Mouse (Mus musculus): ENCODE data around the gene Apoa2. TPM values are rescaled to one million over a fixed set of nuclear protein-coding genes. Genes with fewer than 3 reads are reported as not detected.

Apoa2 gene
- polyA plus RNA-seq, 1 experiment from 2014 or later, result 1.9 TPM

GRCm38 (mm10) chr1:171229750-171230149, 4.9 kb downstream of the Apoa2 start:
- Histone ChIP-seq H3K9ac (ENCODE audit: low read depth, low read length) (no peak overlapping the region), H3K4me2 (ENCODE audit: low read depth, low read length) (no peak overlapping the region), H3K27me3 (replicated peaks; ENCODE audit: control insufficient read depth, insufficient read depth, low read length) (no peaks in the 10 kb centered on the region), H3K36me3 (ENCODE audit: control insufficient read depth, insufficient read depth, low read length) (peaks cover 17% of the 10 kb centered on the region), H3K27ac (replicated peaks; ENCODE audit: low read depth, low read length) (no peak overlapping the region), H3K9me3 (ENCODE audit: control insufficient read depth, low read length) (no peaks in the 10 kb centered on the region), H3K4me3 (ENCODE audit: low read depth, low read length) (no peak overlapping the region), H3K4me1 (ENCODE audit: control insufficient read depth, insufficient read depth, low read length) (no peaks in the 10 kb centered on the region)
- no peak for DNase-seq (ENCODE audit: low spot score)
- 45% methylated on average over 6 of the region's 6 CpGs for WGBS
- ATAC-seq (ENCODE audit: low read depth), result no peak

DNA sequence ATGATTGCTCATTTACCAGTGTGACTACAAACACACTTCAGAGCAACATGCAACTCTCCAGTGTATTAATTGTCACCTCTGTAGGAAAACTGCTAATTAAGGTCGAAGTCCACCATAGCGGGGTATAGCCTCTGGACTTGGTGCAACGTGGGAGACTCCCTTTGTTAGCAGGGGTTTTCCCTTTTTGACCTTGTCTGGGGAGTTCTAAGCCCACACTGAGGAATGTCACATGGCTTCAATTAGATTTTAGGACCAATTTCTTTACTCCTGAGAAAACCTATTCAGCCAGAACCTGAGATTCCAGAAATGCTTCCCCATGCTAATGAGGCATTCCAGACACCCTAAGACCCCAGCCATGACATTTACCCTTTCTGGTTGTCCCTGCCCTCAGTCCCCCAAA, 5.4 kb downstream of the Apoa2 start:
- Histone ChIP-seq H3K9ac (ENCODE audit: low read depth, low read length) (no peak overlapping the region), H3K27me3 (replicated peaks; ENCODE audit: control insufficient read depth, insufficient read depth, low read length) (no peaks in the 10 kb centered on the region), H3K4me2 (ENCODE audit: low read depth, low read length) (no peak overlapping the region), H3K4me3 (ENCODE audit: low read depth, low read length) (no peak overlapping the region), H3K9me3 (ENCODE audit: control insufficient read depth, low read length) (no peaks in the 10 kb centered on the region), H3K4me1 (ENCODE audit: control insufficient read depth, insufficient read depth, low read length) (no peaks in the 10 kb centered on the region), H3K36me3 (ENCODE audit: control insufficient read depth, insufficient read depth, low read length) (peaks cover 21% of the 10 kb centered on the region), H3K27ac (replicated peaks; ENCODE audit: low read depth, low read length) (no peak overlapping the region)
- ATAC-seq (ENCODE audit: low read depth), result no peak
- 46% methylated on average over 3 of the region's 3 CpGs for WGBS
- no peak for DNase-seq (ENCODE audit: low spot score)

DNA sequence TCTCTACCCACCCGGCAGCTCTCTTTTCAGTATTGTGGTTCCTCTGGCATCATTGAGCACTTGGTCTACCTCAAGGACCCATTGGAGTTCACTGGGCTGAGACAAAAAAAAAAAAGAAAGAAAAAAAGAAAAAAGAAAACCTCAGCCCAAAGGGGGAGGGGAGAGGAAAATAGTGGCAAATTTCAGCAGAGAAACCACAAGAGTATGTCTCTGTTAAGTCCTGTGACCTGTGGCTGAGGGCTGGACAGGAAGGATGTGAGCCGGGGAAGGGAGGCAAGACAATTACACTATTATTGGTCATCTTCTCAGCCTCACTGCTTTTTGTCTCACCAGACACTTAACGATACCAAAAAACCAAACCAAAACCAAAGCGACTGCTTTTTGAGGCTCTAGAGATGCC, 7.0 kb downstream of the Apoa2 start:
- DNase-seq (ENCODE audit: low spot score) (no peak), ATAC-seq (ENCODE audit: low read depth) (no peak)
- Histone ChIP-seq H3K9me3 (ENCODE audit: control insufficient read depth, low read length) (no peaks in the 10 kb centered on the region), H3K36me3 (ENCODE audit: control insufficient read depth, insufficient read depth, low read length) (peaks cover 38% of the 10 kb centered on the region), H3K4me1 (ENCODE audit: control insufficient read depth, insufficient read depth, low read length) (no peaks in the 10 kb centered on the region), H3K9ac (ENCODE audit: low read depth, low read length) (no peak overlapping the region), H3K4me3 (ENCODE audit: low read depth, low read length) (no peak overlapping the region), H3K27ac (replicated peaks; ENCODE audit: low read depth, low read length) (no peak overlapping the region), H3K27me3 (replicated peaks; ENCODE audit: control insufficient read depth, insufficient read depth, low read length) (no peaks in the 10 kb centered on the region), H3K4me2 (ENCODE audit: low read depth, low read length) (no peak overlapping the region)
- WGBS, result 57% methylated on average over 4 of the region's 4 CpGs

DNA sequence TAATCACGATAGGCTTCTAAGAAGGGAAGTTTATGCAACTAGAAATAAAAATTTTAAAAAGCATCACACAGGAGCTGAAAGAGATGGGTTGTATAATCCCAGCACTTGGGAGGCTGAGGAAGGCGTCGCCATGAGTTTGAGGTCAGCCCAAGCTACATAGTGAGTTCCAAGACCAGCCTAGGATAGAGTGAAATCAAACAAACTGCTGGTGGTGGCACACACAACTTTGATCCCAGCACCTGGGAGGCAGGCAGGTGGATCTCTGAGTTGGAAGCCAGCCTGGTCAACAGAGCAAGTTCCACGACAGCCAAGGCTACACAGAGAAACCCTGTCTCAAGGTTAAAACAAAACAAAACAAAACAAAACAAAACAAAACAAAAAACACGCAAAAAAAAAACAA, 7.5 kb downstream of the Apoa2 start:
- no peaks in the 10 kb centered on the region for H3K4me1 ChIP-seq (ENCODE audit: control insufficient read depth, insufficient read depth, low read length)
- H3K9me3 ChIP-seq (ENCODE audit: control insufficient read depth, low read length), result no peaks in the 10 kb centered on the region
- no peak overlapping the region for H3K4me3 ChIP-seq (ENCODE audit: low read depth, low read length)
- DNase-seq (ENCODE audit: low spot score) (no peak), ATAC-seq (ENCODE audit: low read depth) (no peak)
- no peak overlapping the region for H3K4me2 ChIP-seq (ENCODE audit: low read depth, low read length)
- no peaks in the 10 kb centered on the region for H3K27me3 ChIP-seq (replicated peaks; ENCODE audit: control insufficient read depth, insufficient read depth, low read length)
- 78% methylated on average over 5 of the region's 5 CpGs for whole genome bisulfite sequencing
- H3K36me3 ChIP-seq (ENCODE audit: control insufficient read depth, insufficient read depth, low read length), result peaks cover 42% of the 10 kb centered on the region
- no peak overlapping the region for H3K27ac ChIP-seq (replicated peaks; ENCODE audit: low read depth, low read length)
- no peak overlapping the region for H3K9ac ChIP-seq (ENCODE audit: low read depth, low read length)

DNA sequence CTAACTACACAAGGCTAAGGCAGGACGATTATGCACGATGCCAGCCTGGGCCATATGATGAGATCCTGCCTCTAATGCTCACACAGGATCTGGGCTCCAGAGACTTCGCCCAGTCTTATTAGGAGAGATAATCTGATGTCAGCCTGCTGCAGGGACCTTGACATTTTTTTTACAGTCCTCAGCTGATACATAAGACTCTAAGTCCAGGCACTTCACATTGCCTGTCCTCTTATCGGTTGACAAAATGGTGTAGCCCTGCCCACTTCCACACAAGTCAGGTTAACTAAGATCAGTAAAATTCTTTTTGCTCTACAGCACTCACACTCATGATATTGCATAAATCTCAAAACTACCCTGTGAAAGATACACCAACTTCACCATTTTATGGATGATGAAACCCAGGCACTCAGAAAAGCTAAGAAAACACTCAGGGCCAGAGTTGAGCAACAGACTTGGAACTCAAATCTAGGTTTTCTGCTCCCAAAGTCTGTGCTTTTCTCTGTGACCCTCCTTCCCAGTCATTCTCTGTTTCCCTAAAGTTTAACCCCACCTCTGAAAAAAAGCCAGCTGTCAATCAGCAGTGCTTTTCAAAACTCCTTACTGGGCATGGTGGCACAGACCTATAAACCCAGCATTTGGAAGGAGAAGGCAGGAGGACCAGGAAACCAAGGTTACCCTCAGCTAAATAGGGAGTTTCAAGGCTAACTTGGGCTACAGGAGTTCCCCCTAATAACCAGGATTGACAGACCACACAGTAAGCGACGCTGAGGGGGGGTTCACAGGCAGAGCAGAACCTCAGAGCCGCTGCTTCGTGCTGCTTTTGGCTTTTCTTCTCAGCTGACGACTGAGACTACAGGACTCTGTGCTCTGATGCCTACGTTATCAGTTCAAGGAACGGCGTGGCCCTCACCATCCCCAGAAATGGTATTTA, 8.2 kb downstream of the Apoa2 start:
- ATAC-seq (ENCODE audit: low read depth) (no peak), DNase-seq (ENCODE audit: low spot score) (no peak)
- WGBS, result 86% methylated on average over 12 of the region's 12 CpGs
- H3K27me3 ChIP-seq (replicated peaks; ENCODE audit: control insufficient read depth, insufficient read depth, low read length), result no peaks in the 10 kb centered on the region
- no peak overlapping the region for H3K4me3 ChIP-seq (ENCODE audit: low read depth, low read length)
- H3K36me3 ChIP-seq (ENCODE audit: control insufficient read depth, insufficient read depth, low read length), result peaks cover 49% of the 10 kb centered on the region
- H3K4me1 ChIP-seq (ENCODE audit: control insufficient read depth, insufficient read depth, low read length), result no peaks in the 10 kb centered on the region
- no peak overlapping the region for H3K27ac ChIP-seq (replicated peaks; ENCODE audit: low read depth, low read length)
- H3K9me3 ChIP-seq (ENCODE audit: control insufficient read depth, low read length), result no peaks in the 10 kb centered on the region
- no peak overlapping the region for H3K4me2 ChIP-seq (ENCODE audit: low read depth, low read length)
- H3K9ac ChIP-seq (ENCODE audit: low read depth, low read length), result no peak overlapping the region

DNA sequence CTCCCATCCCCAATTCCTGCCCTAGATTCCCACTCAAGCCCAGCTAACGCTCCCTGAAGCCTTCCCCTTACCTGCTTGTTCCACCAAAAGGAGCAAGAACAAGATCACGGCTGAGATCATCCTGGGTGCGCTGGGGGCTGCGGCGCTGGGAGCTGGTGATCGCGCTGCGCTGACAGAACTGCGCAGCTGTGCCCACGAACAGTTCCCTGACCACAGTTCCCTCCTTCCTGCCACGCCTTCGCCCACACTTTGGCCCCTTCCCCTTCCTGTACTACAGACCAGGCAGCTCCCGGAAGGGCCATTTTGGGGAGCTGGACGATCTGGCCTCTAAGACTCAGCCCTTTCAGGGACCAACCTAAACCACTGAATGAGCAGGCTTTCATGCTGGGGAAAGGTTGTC, 9.3 kb downstream of the Apoa2 start, which contains the start of gene Fcer1g:
TSS of gene Fcer1g (minus strand) at position 240 of the 400 bp plus-strand sequence.
- 91% methylated on average over 14 of the region's 14 CpGs for WGBS
- Histone ChIP-seq H3K4me2 (ENCODE audit: low read depth, low read length) (no peak within 1 kb of the TSS), H3K27me3 (replicated peaks; ENCODE audit: control insufficient read depth, insufficient read depth, low read length) (no peaks in the 10 kb centered on the region), H3K9ac (ENCODE audit: low read depth, low read length) (no peak within 1 kb of the TSS), H3K4me3 (ENCODE audit: low read depth, low read length) (no peak within 1 kb of the TSS), H3K27ac (replicated peaks; ENCODE audit: low read depth, low read length) (no peak within 1 kb of the TSS), H3K9me3 (ENCODE audit: control insufficient read depth, low read length) (no peaks in the 10 kb centered on the region), H3K36me3 (ENCODE audit: control insufficient read depth, insufficient read depth, low read length) (peaks cover 60% of the 10 kb centered on the region), H3K4me1 (ENCODE audit: control insufficient read depth, insufficient read depth, low read length) (no peaks in the 10 kb centered on the region)
- DNase-seq (ENCODE audit: low spot score) (no peak), ATAC-seq (ENCODE audit: low read depth) (no peak)

- Histone ChIP-seq H3K4me1 (ENCODE audit: control insufficient read depth, insufficient read depth, low read length) (no peaks in the 10 kb centered on the region), H3K4me2 (ENCODE audit: low read depth, low read length) (no peak overlapping the region), H3K27ac (replicated peaks; ENCODE audit: low read depth, low read length) (no peak overlapping the region), H3K4me3 (ENCODE audit: low read depth, low read length) (no peak overlapping the region), H3K27me3 (replicated peaks; ENCODE audit: control insufficient read depth, insufficient read depth, low read length) (no peaks in the 10 kb centered on the region), H3K9me3 (ENCODE audit: control insufficient read depth, low read length) (no peaks in the 10 kb centered on the region), H3K9ac (ENCODE audit: low read depth, low read length) (no peak overlapping the region), H3K36me3 (ENCODE audit: control insufficient read depth, insufficient read depth, low read length) (peaks cover 64% of the 10 kb centered on the region)
- 92% methylated on average over 4 of the region's 4 CpGs for WGBS
- DNase-seq (ENCODE audit: low spot score), result no peak
- no peak for ATAC-seq (ENCODE audit: low read depth)
Measured at GRCm38 (mm10) chr1:171234538-171234937, 9.7 kb downstream of the Apoa2 start.

DNA sequence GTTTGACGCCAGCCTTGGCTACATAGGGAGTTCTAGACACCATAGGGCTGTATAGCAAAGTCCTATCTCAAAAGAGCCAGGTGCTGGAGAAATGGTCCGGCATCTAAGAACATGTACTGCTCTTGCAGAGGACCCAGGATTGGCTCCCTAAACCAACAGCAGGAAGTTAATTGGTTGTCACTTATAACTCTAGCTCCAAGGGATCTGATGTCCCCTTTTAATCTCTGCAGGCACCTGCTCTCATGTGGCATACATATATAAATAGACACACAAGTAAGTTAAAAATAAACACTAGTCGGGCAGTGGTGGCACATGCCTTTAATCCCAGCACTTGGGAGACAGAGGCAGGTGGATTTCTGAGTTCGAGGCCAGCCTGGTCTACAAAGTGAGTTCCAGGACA, 10.9 kb downstream of the Apoa2 start:
- no peak for ATAC-seq (ENCODE audit: low read depth)
- Histone ChIP-seq H3K36me3 (ENCODE audit: control insufficient read depth, insufficient read depth, low read length) (peaks cover 77% of the 10 kb centered on the region), H3K4me1 (ENCODE audit: control insufficient read depth, insufficient read depth, low read length) (no peaks in the 10 kb centered on the region), H3K9ac (ENCODE audit: low read depth, low read length) (no peak overlapping the region), H3K27me3 (replicated peaks; ENCODE audit: control insufficient read depth, insufficient read depth, low read length) (no peaks in the 10 kb centered on the region), H3K4me2 (ENCODE audit: low read depth, low read length) (no peak overlapping the region), H3K27ac (replicated peaks; ENCODE audit: low read depth, low read length) (no peak overlapping the region), H3K4me3 (ENCODE audit: low read depth, low read length) (no peak overlapping the region), H3K9me3 (ENCODE audit: control insufficient read depth, low read length) (no peaks in the 10 kb centered on the region)
- WGBS, result 81% methylated on average over 4 of the region's 4 CpGs
- DNase-seq (ENCODE audit: low spot score), result no peak

DNA sequence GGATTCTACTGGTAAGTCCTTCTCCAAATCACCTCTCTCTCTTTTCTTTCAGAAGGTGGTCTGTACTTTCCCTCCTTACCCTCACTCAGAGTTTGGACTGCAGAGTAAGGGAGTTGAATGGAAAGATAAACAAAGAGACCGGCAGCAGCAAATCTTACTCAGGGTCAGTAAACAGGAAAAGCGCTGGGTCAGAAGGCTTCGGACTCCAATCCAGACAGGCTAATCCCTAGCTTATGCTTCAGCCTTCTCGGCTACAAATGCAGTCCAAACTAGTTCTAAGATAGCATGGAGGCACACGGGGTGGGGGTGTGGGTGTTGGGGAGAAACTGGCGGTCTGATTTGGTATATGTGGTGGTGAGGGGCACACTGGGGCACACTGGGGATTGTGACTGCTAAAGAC, 12.6 kb downstream of the Apoa2 start:
- H3K36me3 ChIP-seq (ENCODE audit: control insufficient read depth, insufficient read depth, low read length), result peaks cover 93% of the 10 kb centered on the region

More for the DNA sequence above, 12.6 kb downstream of the Apoa2 start:
- H3K9ac ChIP-seq (ENCODE audit: low read depth, low read length), result no peak overlapping the region
- H3K27me3 ChIP-seq (replicated peaks; ENCODE audit: control insufficient read depth, insufficient read depth, low read length), result no peaks in the 10 kb centered on the region
- H3K27ac ChIP-seq (replicated peaks; ENCODE audit: low read depth, low read length), result no peak overlapping the region
- H3K4me2 ChIP-seq (ENCODE audit: low read depth, low read length), result no peak overlapping the region
- H3K4me1 ChIP-seq (ENCODE audit: control insufficient read depth, insufficient read depth, low read length), result no peaks in the 10 kb centered on the region
- no peak overlapping the region for H3K4me3 ChIP-seq (ENCODE audit: low read depth, low read length)
- ATAC-seq (ENCODE audit: low read depth) (no peak), DNase-seq (ENCODE audit: low spot score) (no peak)
- H3K9me3 ChIP-seq (ENCODE audit: control insufficient read depth, low read length), result no peaks in the 10 kb centered on the region
- WGBS, result 88% methylated on average over 6 of the region's 6 CpGs

Data from embryonic facial prominence, embryonic 14.5 days (tissue).